Comparison of ENCODE assay signal across 11 mouse cellular contexts in the genomic region with DNA sequence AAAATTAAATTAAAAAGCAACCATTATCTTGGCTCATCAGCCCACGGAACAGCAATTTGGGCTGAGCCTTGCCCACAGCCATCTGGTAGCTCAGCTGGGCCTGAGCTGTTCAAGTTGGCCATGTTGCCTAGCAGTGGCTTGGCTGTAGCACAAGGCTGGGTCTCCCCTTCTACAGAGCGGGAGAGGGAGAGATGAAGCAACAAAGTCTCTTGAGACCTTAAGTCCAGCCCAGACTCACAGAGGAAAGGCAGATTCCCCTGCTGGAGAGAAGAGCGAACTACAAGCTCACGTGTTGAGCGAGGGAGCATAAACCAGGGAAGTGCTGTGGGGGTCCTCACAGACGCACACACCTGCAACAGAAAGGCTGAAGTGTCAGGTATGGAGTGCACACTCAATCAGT.
DNase-seq lines count a peak whose midpoint lies in the region; ATAC-seq lines count a peak whose summit lies in the region.
"Had no signal": no experiment of that assay in that cellular context is flagged by ENCODE, and none has a peak within 500 bp of the region (broad histone marks: within the 10 kb centered on the region; RNA-seq: fewer than 3 reads in every experiment).

No protein-coding gene starts in this region.

- peak overlapping the region; percentile 48; the same call in 1 of the 2 replicates for H3K27ac ChIP-seq in forebrain, embryonic 15.5 days (replicated peaks)
- H3K27ac ChIP-seq in forebrain, embryonic 12.5 days, result no peak overlapping the region
- H3K27ac ChIP-seq: kidney, embryonic 15.5 days; limb, embryonic 12.5 days had no signal

- H3K4me2 ChIP-seq in forebrain, embryonic 15.5 days (replicated peaks), result no peak overlapping the region
- H3K4me2 ChIP-seq in forebrain, embryonic 12.5 days, result no peak overlapping the region
- H3K4me2 ChIP-seq: kidney, embryonic 15.5 days; limb, embryonic 12.5 days had no signal

- H3K9ac ChIP-seq in forebrain, embryonic 15.5 days (replicated peaks), result no peak overlapping the region
- no peak overlapping the region for H3K9ac ChIP-seq in forebrain, embryonic 12.5 days
- H3K9ac ChIP-seq: kidney, embryonic 15.5 days; limb, embryonic 12.5 days had no signal

- no peaks in the 10 kb centered on the region for H3K9me3 ChIP-seq in forebrain, embryonic 15.5 days
- no peaks in the 10 kb centered on the region for H3K9me3 ChIP-seq in forebrain, embryonic 12.5 days
- H3K9me3 ChIP-seq: kidney, embryonic 15.5 days; limb, embryonic 12.5 days had no signal

- peak; percentile 50 to 65 for DNase-seq in right cerebral cortex, postnatal 10 days (ENCODE audit: low spot score in 2 of 2)
- DNase-seq in right cerebral cortex, postnatal 36 days (ENCODE audit: low spot score in 2 of 2), result no peak
- peak; percentile 11 to 20 for DNase-seq in cerebellum, postnatal 36 days
- DNase-seq in splenic B cell, adult 2 months (ENCODE audit: low read depth, low spot score), result peak; percentile 3
- DNase-seq in spleen, postnatal 10 days (ENCODE audit: low spot score in 2 of 2), result no peak
- no peak for DNase-seq in heart, postnatal 10 days
- DNase-seq: adrenal gland, postnatal 36 days had no signal

- intact Hi-C loops in heart, postnatal 10 days (cut with DNase I), result no loop called here

- WGBS in forebrain, embryonic 15.5 days, result 82% methylated on average over 6 of the region's 6 CpGs
- 82% methylated on average over 6 of the region's 6 CpGs for WGBS in forebrain, embryonic 12.5 days

- H3K4me3 ChIP-seq in forebrain, embryonic 15.5 days, result no peak overlapping the region
- H3K4me3 ChIP-seq in forebrain, embryonic 12.5 days (replicated peaks), result no peak overlapping the region
- H3K4me3 ChIP-seq: kidney, embryonic 15.5 days; limb, embryonic 12.5 days had no signal

- no peaks in the 10 kb centered on the region for H3K36me3 ChIP-seq in forebrain, embryonic 15.5 days
- H3K36me3 ChIP-seq in forebrain, embryonic 12.5 days (replicated peaks), result no peaks in the 10 kb centered on the region
- H3K36me3 ChIP-seq in splenic B cell, adult 2 months (ENCODE audit: control insufficient read depth, insufficient read depth, low read length, poor library complexity, severe bottlenecking), result no peaks in the 10 kb centered on the region
- H3K36me3 ChIP-seq: kidney, embryonic 15.5 days; limb, embryonic 12.5 days had no signal

- peak; percentile 59; the same call in 1 of the 2 replicates for ATAC-seq in forebrain, embryonic 15.5 days (replicated peaks)
- no peak for ATAC-seq in forebrain, embryonic 12.5 days (ENCODE audit: low FRiP score)

- peaks cover 14% of the 10 kb centered on the region for H3K4me1 ChIP-seq in forebrain, embryonic 15.5 days
- peaks cover 12% of the 10 kb centered on the region for H3K4me1 ChIP-seq in forebrain, embryonic 12.5 days

- H3K27me3 ChIP-seq in forebrain, embryonic 15.5 days, result no peaks in the 10 kb centered on the region
- no peaks in the 10 kb centered on the region for H3K27me3 ChIP-seq in forebrain, embryonic 12.5 days
- H3K27me3 ChIP-seq in splenic B cell, adult 2 months (ENCODE audit: control insufficient read depth, insufficient read depth, low read length, poor library complexity, severe bottlenecking), result no peaks in the 10 kb centered on the region; the same call in 1 of the 2 replicates
- H3K27me3 ChIP-seq: kidney, embryonic 15.5 days; limb, embryonic 12.5 days had no signal

Comparison
In these comparisons a context has a peak if more than half of its experiments do, and no peak if none do; other contexts are left out.
1. DNase-seq: peak in right cerebral cortex, postnatal 10 days (2 of 2), cerebellum, postnatal 36 days (2 of 2) and splenic B cell, adult 2 months (single experiment); none in right cerebral cortex, postnatal 36 days (0 of 2), spleen, postnatal 10 days (0 of 2) and heart, postnatal 10 days (0 of 2).